Mouse (Mus musculus) urinary bladder, postnatal 25 days (tissue): ENCODE data around the gene Gm49353.

ENCODE experiments used
- DNase-seq: peaks from one replicate; pipeline ENCODE4 v3.0.0; 2022; ENCODE audit warnings: low spot score

The Gm49353 gene

GRCm38 (mm10) chr10:29198642-29199041 lies at the start of gene Gm49353:
Gene Gm49353 (plus strand): TSS chr10:29198954.
- DNase-seq: no peak

- no peak for DNase-seq
Observed at GRCm38 (mm10) chr10:29155304-29155703, 43.5 kb upstream of the Gm49353 start.

GRCm38 (mm10) chr10:29161664-29162063 lies 37.1 kb upstream of the Gm49353 start:
- DNase-seq: no peak

- no peak for DNase-seq
Observed at GRCm38 (mm10) chr10:29173778-29174177, 25.0 kb upstream of the Gm49353 start.

- DNase-seq: no peak
Observed at GRCm38 (mm10) chr10:29175656-29176055, 23.1 kb upstream of the Gm49353 start.

GRCm38 (mm10) chr10:29176881-29177280 lies 21.9 kb upstream of the Gm49353 start:
- DNase-seq: no peak

- no peak for DNase-seq
Observed at GRCm38 (mm10) chr10:29178003-29178402, 20.8 kb upstream of the Gm49353 start.

- no peak for DNase-seq
Observed at GRCm38 (mm10) chr10:29180210-29180609, 18.5 kb upstream of the Gm49353 start.

GRCm38 (mm10) chr10:29181046-29181445 lies 17.7 kb upstream of the Gm49353 start:
- DNase-seq: no peak

- DNase-seq: no peak
Observed at GRCm38 (mm10) chr10:29193769-29194168, 5.0 kb upstream of the Gm49353 start.

- no peak for DNase-seq
Observed at GRCm38 (mm10) chr10:29196811-29197210, 1.9 kb upstream of the Gm49353 start.

GRCm38 (mm10) chr10:29199835-29200234 lies 1.1 kb downstream of the Gm49353 start:
- DNase-seq: no peak

- DNase-seq: no peak
Observed at GRCm38 (mm10) chr10:29200609-29201008, 1.9 kb downstream of the Gm49353 start.

GRCm38 (mm10) chr10:29206730-29207129 lies 8.0 kb downstream of the Gm49353 start:
- no peak for DNase-seq

- DNase-seq: no peak
Observed at GRCm38 (mm10) chr10:29208735-29209134, 10.0 kb downstream of the Gm49353 start.

GRCm38 (mm10) chr10:29211453-29211852 lies 12.7 kb downstream of the Gm49353 start, which contains the start of gene 9330159F19Rik:
Gene 9330159F19Rik (plus strand): TSS chr10:29211606.
- DNase-seq: peak; percentile 6

GRCm38 (mm10) chr10:29213534-29214100 lies 14.9 kb downstream of the Gm49353 start:
- DNase-seq: no peak

- no peak for DNase-seq
Observed at GRCm38 (mm10) chr10:29216957-29217356, 18.2 kb downstream of the Gm49353 start.

- no peak for DNase-seq
Observed at GRCm38 (mm10) chr10:29217451-29217850, 18.7 kb downstream of the Gm49353 start.

- DNase-seq: no peak
Observed at GRCm38 (mm10) chr10:29225329-29225728, 26.6 kb downstream of the Gm49353 start.

GRCm38 (mm10) chr10:29231208-29231607 lies 32.5 kb downstream of the Gm49353 start:
- DNase-seq: no peak
